Mouse (Mus musculus) thymus, postnatal 14 days (tissue): ENCODE measurements around the gene Retreg3.
"Not testable (repeated sequence)": the region's sequence is repeated elsewhere in the genome, so short reads cannot be mapped to it uniquely, and the experiment has no call there.

Experiments used
- DNase-seq: peaks from one replicate; pipeline ENCODE4 v3.0.0; 2021

Retreg3 gene

GRCm38 (mm10) chr11:101146377-101146776, 26.7 kb upstream of the Retreg3 start:
- no peak for DNase-seq

- DNase-seq: peak; percentile 63
Observed at GRCm38 (mm10) chr11:101143338-101144225, 23.9 kb upstream of the Retreg3 start.

DNA sequence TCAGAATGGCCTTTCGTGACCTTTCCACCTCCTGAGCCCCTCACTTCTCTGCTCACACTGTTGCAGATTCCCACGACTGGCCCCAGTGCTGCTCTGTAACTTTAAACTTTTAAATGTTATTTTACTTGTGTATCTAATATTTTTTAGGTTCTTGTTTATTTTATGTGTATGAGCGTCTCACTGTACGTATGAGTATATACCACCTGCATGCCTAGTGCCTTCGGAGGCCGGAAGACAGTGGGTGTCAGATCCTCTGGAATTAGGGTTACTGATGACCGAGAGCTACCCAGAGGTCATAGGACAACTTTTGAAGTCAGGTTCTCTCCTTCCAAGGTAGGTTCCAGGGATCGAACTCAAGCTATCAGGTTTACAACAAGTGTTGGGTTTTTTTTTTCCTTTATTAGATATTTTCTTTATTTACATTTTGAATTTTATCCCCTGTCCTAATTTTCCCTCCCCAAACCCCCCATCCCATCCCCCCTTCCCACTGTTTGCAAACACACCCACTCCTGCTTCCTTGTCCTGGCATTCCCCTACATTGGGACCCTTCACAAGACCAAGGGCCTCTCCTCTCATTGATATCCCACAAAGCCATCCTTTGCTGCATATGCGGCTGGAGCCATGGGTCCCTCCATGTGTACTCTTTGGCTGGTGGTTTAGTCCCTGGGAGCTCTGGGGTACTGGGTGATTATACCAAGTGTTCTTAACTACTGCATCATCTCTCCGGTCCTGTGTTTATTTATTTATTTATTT, 22.7 kb upstream of the Retreg3 start:
- DNase-seq: no peak

GRCm38 (mm10) chr11:101141088-101141487, 21.4 kb upstream of the Retreg3 start:
- no peak for DNase-seq

GRCm38 (mm10) chr11:101140164-101140819, 20.6 kb upstream of the Retreg3 start:
- DNase-seq: no peak

DNA sequence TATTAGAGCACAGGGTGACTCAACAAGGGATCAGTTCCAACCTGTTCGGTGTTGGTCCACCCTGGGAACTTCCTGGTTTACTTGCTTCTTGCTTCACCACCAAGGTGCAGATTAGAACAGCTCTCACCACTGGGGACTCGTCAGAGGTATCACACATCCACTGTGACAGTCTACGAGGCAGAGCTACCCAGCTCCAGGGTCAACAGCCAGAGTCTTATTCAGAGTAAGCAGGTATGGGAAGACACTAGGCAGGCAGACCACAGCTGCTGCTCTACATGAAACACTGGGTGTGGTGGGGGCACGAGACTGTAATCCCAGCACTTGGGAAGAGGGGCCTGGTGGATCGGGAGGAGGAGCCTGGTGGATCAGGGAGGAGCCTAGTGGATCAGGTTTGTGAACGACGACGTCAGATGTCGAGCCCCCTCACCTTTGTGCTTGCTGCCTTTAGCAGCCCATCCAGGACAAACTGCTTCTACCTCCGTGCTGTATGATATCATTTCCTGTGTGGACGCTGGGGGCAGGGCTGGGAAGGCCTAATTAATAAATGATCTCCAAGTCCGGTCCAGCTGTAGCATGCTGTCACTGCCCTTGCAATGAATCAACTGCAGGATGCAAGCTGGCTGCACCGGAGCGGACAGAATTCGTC, 19.0 kb upstream of the Retreg3 start:
- no peak for DNase-seq

- DNase-seq: no peak
Observed at GRCm38 (mm10) chr11:101137000-101137399, 17.3 kb upstream of the Retreg3 start.

GRCm38 (mm10) chr11:101134217-101134865, 14.6 kb upstream of the Retreg3 start:
- DNase-seq: no peak

DNA sequence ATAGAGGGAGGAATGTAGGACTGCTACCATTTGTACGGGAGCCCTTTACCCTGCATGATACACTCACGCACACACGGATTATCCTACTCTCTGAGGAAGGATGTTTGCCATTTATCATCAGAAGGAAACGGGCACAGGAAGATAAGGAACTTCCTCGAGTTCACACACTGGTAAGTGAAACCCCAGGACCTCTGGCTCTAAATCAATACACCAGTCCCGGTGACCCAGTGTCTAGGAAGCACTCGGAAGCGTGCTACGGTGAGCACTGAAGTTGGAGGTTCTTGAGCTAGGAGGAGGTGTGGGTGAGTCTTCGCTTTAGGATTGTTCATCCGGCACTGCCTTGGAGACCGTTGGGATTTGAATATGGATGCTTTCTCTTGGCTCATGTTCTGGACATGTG, 13.3 kb upstream of the Retreg3 start:
- no peak for DNase-seq

DNA sequence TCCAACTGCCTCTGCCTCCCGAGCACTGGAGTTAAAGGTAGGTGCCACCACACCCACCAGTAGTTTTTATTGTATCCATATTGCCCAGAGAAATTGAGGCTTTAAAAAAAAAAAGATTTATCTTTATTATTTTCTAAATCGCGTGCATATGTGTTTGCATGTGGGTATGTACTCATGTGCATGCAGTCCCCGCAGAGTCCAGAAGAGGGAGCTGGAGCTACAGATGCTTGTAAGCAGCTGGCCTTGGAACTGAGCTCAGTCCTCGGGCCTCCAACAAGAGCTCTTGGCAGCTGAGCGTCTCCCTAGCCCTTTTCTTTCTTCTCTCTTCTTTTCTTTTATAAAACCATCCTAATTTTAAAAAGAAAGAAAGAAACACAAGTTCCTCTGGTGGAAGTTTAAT, 12.0 kb upstream of the Retreg3 start:
- peak; percentile 40 for DNase-seq

- no peak for DNase-seq
Observed at GRCm38 (mm10) chr11:101131187-101131586, 11.5 kb upstream of the Retreg3 start.

- DNase-seq: no peak
Observed at GRCm38 (mm10) chr11:101130056-101130756, 10.5 kb upstream of the Retreg3 start.

- no peak for DNase-seq
Observed at GRCm38 (mm10) chr11:101128996-101129577, 9.4 kb upstream of the Retreg3 start.

DNA sequence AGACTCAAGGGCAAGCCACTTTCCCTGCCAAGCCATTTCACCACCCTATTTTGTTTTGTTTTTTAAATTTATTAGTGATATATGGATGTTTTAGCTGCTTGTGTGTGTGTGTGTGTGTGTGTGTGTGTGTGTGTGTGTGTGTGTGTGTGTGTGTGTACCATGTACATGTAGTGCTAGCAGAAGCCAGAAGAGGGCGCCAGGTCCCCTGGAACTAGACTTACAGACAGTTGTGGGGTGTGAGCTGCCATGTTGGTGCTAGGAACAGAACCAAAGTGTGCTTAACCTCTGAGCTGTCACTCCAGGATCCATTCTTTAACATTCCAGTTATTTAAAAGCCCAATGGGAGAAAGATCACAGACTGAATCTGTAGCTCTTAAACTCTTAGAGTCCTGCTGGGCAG, 7.4 kb upstream of the Retreg3 start:
- DNase-seq: peak; percentile 27

- DNase-seq: not testable (repeated sequence)
Observed at GRCm38 (mm10) chr11:101125008-101125407, 5.3 kb upstream of the Retreg3 start.

DNA sequence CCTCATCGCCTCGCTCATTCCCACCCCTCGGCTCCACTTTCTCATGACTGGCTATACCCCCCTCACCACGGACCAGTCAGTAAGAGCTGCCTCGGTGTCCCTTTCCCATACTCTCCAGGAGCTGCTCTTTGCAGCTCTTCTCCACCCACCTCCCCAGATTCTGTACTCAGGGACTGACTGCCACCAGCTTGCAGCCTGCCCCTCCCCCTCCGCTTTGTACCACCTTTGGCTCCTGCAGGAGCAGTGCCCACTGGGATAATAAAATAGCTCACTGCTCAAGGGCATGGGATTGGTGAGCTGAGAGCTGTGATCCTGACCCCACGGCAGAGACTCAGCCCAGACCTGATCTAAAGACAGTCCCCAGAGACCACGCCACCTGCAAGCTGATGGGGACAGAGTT, 4.8 kb upstream of the Retreg3 start:
- DNase-seq: not testable (repeated sequence)

DNA sequence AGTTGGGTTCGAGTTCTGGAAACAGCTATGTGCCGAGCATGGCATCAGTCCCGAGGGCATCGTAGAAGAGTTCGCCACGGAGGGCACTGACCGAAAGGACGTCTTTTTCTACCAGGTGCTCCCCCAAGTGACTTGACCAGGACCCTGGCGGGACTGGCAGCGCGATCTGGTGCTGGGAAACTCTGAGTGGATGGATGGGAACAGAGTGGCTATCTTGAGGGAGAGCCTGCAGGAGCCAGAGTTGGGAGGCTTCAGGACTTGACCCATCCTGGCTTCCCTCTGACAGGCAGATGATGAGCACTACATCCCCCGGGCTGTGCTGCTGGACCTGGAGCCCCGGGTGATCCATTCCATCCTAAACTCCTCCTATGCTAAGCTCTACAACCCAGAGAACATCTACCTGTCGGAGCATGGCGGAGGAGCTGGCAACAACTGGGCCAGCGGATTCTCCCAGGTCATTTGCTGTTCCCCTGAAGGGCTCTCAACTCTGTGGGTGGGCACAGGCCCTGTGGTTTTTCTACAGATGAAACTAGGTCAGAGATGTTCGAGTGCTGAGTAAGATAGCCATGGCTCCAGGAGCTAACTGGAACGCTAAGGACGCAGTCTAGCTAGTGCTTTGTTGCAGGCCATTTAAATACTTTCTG, 974 bp upstream of the Retreg3 start:
- peak; percentile 27 for DNase-seq

- no peak for DNase-seq
Observed at GRCm38 (mm10) chr11:101119131-101119760, 447 bp downstream of the Retreg3 start.

- DNase-seq: peak; percentile 14
Observed at GRCm38 (mm10) chr11:101118105-101118504, 1.6 kb downstream of the Retreg3 start.

GRCm38 (mm10) chr11:101115564-101115963, 4.1 kb downstream of the Retreg3 start:
- no peak for DNase-seq
